Mouse (Mus musculus) C2C12 (cell line): ENCODE measurements at regions not wholly inside any gene's neighbourhood (a gene's known extent, or its start where the extent isn't known, plus 50 kb on each side); places are given as distances from the start of the nearest gene placed in this dataset.

Source experiments
- H3K27me3 ChIP-seq: one replicate; pipeline ENCODE4 v1.6.1; 2011; ENCODE audit not compliant: control insufficient read depth, insufficient read depth, insufficient read length
- H3K36me3 ChIP-seq: one replicate; pipeline ENCODE4 v1.6.1; 2011; ENCODE audit not compliant: control insufficient read depth, insufficient read depth
- H3K4me3 ChIP-seq: one replicate; pipeline ENCODE4 v1.5.1; 2011; ENCODE audit warnings: mild to moderate bottlenecking, control low read depth; ENCODE audit not compliant: poor library complexity, insufficient read depth, severe bottlenecking
- H3K79me2 ChIP-seq: one replicate; pipeline ENCODE4 v1.6.1; 2011; ENCODE audit not compliant: control insufficient read depth, insufficient read depth
- H3K79me3 ChIP-seq: one replicate; pipeline ENCODE4 v1.6.1; 2011; ENCODE audit warnings: low read depth, control low read depth
- H3ac ChIP-seq: one replicate; pipeline ENCODE3; 2011; ENCODE audit warnings: low read depth; ENCODE audit not compliant: control insufficient read depth, insufficient read length
- CEBPB ChIP-seq: IDR thresholded peaks from one replicate; pipeline ENCODE4 v1.6.1; 2011; ENCODE audit warnings: low read depth, mild to moderate bottlenecking, control low read depth, moderate library complexity
- CTCF ChIP-seq: IDR thresholded peaks from one replicate; pipeline ENCODE4 v1.5.1; 2011; ENCODE audit not compliant: control insufficient read depth, insufficient read depth, insufficient read length
- FOSL1 ChIP-seq: IDR thresholded peaks from one replicate; pipeline ENCODE4 v1.8.0; 2011; ENCODE audit warnings: mild to moderate bottlenecking, low read length; ENCODE audit not compliant: poor library complexity, insufficient read depth, severe bottlenecking
- MAX ChIP-seq: IDR thresholded peaks from one replicate; pipeline ENCODE4 v1.6.1; 2011; ENCODE audit warnings: mild to moderate bottlenecking, control low read depth
- MYOD1 ChIP-seq: IDR thresholded peaks from one replicate; pipeline ENCODE4 v1.6.1; 2011; ENCODE audit warnings: low read depth; ENCODE audit not compliant: control insufficient read depth, insufficient read length
- MYOG ChIP-seq: IDR thresholded peaks from one replicate; pipeline ENCODE4 v1.6.1; 2011; ENCODE audit not compliant: control insufficient read depth, insufficient read length; ENCODE audit errors: extremely low read depth
- USF1 ChIP-seq: IDR thresholded peaks from one replicate; pipeline ENCODE4 v1.6.1; 2011; ENCODE audit warnings: low read depth, mild to moderate bottlenecking, control low read depth, moderate library complexity

- TF ChIP-seq USF1 (no peak), MYOG (no peak), MYOD1 (no peak), MAX (no peak), CEBPB (no peak), CTCF (no peak), FOSL1 (no peak)
- H3K79me3 ChIP-seq: no peaks in the 10 kb centered on the region
These were observed 146.3 kb upstream of the Camk1g start for GRCm38 (mm10) chr1:193516395-193516794.

GRCm38 (mm10) chr1:193513929-193514710 is 144.0 kb upstream of the Camk1g start:
- Histone ChIP-seq H3K27me3 (no peaks in the 10 kb centered on the region), H3ac (peak overlapping the region; percentile 13), H3K79me3 (no peaks in the 10 kb centered on the region), H3K4me3 (no peak overlapping the region), H3K36me3 (no peaks in the 10 kb centered on the region), H3K79me2 (no peaks in the 10 kb centered on the region)
- TF ChIP-seq CEBPB (no peak), MYOG (no peak), CTCF (no peak), USF1 (no peak), MYOD1 (no peak), MAX (no peak), FOSL1 (no peak)

More at GRCm38 (mm10) chr1:193516395-193516794, 146.3 kb upstream of the Camk1g start:
- no peaks in the 10 kb centered on the region for H3K36me3 ChIP-seq
- H3ac ChIP-seq: no peak overlapping the region
- no peaks in the 10 kb centered on the region for H3K27me3 ChIP-seq
- no peaks in the 10 kb centered on the region for H3K79me2 ChIP-seq
- no peak overlapping the region for H3K4me3 ChIP-seq

GRCm38 (mm10) chr1:193510066-193510793 is 140.1 kb upstream of the Camk1g start:
- Histone ChIP-seq H3K27me3 (no peaks in the 10 kb centered on the region), H3K79me2 (no peaks in the 10 kb centered on the region), H3K79me3 (no peaks in the 10 kb centered on the region), H3K36me3 (no peaks in the 10 kb centered on the region), H3K4me3 (no peak overlapping the region), H3ac (no peak overlapping the region)
- TF ChIP-seq USF1: no peak
- no peak for TF ChIP-seq FOSL1
- no peak for TF ChIP-seq CTCF
- TF ChIP-seq CEBPB: no peak
- no peak for TF ChIP-seq MYOD1
- TF ChIP-seq MAX: no peak
- no peak for TF ChIP-seq MYOG

- Histone ChIP-seq H3K4me3 (no peak overlapping the region), H3K36me3 (no peaks in the 10 kb centered on the region), H3K79me2 (no peaks in the 10 kb centered on the region), H3ac (no peak overlapping the region), H3K79me3 (no peaks in the 10 kb centered on the region), H3K27me3 (no peaks in the 10 kb centered on the region)
- no peak for TF ChIP-seq CTCF
These were observed 138.2 kb upstream of the Camk1g start for GRCm38 (mm10) chr1:193508271-193508670.

- Histone ChIP-seq H3K79me3 (no peaks in the 10 kb centered on the region), H3K36me3 (no peaks in the 10 kb centered on the region), H3K79me2 (no peaks in the 10 kb centered on the region), H3ac (no peak overlapping the region), H3K27me3 (no peaks in the 10 kb centered on the region), H3K4me3 (no peak overlapping the region)
- TF ChIP-seq USF1 (no peak), MYOD1 (no peak), CTCF (no peak), FOSL1 (no peak), CEBPB (no peak), MAX (no peak), MYOG (no peak)
These were observed 136.9 kb upstream of the Camk1g start for GRCm38 (mm10) chr1:193506991-193507390.

GRCm38 (mm10) chr1:193505381-193505780 is 135.3 kb upstream of the Camk1g start:
- Histone ChIP-seq H3K4me3 (no peak overlapping the region), H3K27me3 (no peaks in the 10 kb centered on the region), H3ac (no peak overlapping the region), H3K79me3 (no peaks in the 10 kb centered on the region), H3K79me2 (no peaks in the 10 kb centered on the region), H3K36me3 (no peaks in the 10 kb centered on the region)
- TF ChIP-seq USF1: no peak
- no peak for TF ChIP-seq MYOG
- TF ChIP-seq CEBPB: no peak
- TF ChIP-seq CTCF: no peak
